ENCODE assay signal across 8 mouse cellular contexts in the genomic region with DNA sequence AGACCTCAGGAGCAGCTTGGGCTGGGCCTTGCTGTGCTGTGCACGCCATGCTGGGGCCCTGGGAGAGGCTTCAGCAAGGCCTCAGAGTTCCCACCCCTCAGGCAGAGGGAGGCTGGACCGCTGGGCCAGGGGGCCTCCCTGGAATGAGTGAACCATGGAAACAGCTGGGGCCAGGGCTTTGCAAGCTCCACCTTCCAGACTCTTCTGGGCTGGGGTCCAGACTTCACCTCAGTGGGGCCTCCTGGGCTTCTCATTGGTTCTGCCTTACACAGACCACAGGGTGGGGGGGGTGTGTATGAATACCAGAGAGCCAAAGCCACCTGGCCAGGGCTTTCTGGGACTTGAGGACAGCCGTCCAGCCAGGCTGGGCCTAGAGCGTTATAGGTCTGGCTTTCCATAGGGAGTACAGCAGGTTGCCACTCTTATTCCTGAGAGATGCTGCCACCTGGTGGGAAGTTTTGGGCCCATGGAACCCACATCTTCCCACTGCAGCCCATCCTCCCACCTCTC. TPM values are rescaled to one million over a fixed set of nuclear protein-coding genes. Genes with fewer than 3 reads are reported as not detected.
DNase-seq lines count a peak whose midpoint lies in the region; ATAC-seq and TF ChIP-seq lines count a peak whose summit lies in the region.

No protein-coding gene starts in this region.

- peak overlapping the region; percentile 39; the same call in 1 of the 2 replicates for H3K4me2 ChIP-seq in heart, embryonic 15.5 days

- intact Hi-C loops in left cerebral cortex, adult 2 months (cut with DNase I), result loop anchor here (1.0 kb wide), 1 partner anchor 193 kb away; no protein-coding TSS in a partner anchor

- H3K9ac ChIP-seq in heart, embryonic 15.5 days, result peak overlapping the region; percentile 50

- 22% methylated on average over 4 of the region's 4 CpGs for WGBS in heart, embryonic 15.5 days

- ATAC-seq in heart, embryonic 15.5 days (replicated peaks; ENCODE audit: insufficient number of reproducible peaks, insufficient read depth, low FRiP score, low read depth), result peak; percentile 78

- no peak for TF ChIP-seq POLR2A in brain, embryonic 14.5 days (IDR thresholded peaks at IDR 0.05; ENCODE audit: borderline replicate concordance, extremely low read depth, insufficient read depth, insufficient read length, poor library complexity, severe bottlenecking)

- DNase-seq in left cerebral cortex, adult 2 months (ENCODE audit: extremely low spot score in 1 of 2, low spot score in 2 of 2), result no peak
- DNase-seq in left cerebral cortex, adult 8-10 months (ENCODE audit: low spot score in 2 of 2), result no peak
- peak; percentile 70 for DNase-seq in brain, embryonic 14.5 days (ENCODE audit: low read depth)
- DNase-seq in kidney, postnatal 10 days, result peak; percentile 84
- DNase-seq in lung, postnatal 36 days, result peak; percentile 55
- peak; percentile 43 for DNase-seq in thymus, postnatal 4 days
- no peak for DNase-seq in urinary bladder, postnatal 10 days (ENCODE audit: low spot score)

- H3K9me3 ChIP-seq in heart, embryonic 15.5 days (replicated peaks), result no peaks in the 10 kb centered on the region

- no peak overlapping the region for H3K27ac ChIP-seq in left cerebral cortex, adult 2 months
- H3K27ac ChIP-seq in heart, embryonic 15.5 days, result peak overlapping the region; percentile 69

- no peaks in the 10 kb centered on the region for H3K36me3 ChIP-seq in heart, embryonic 15.5 days

- no peak overlapping the region for H3K4me3 ChIP-seq in left cerebral cortex, adult 2 months
- peak overlapping the region; percentile 21 for H3K4me3 ChIP-seq in heart, embryonic 15.5 days

- peak; percentile 49 for TF ChIP-seq CTCF in left cerebral cortex, adult 2 months (IDR thresholded peaks at IDR 0.05)
- peak; percentile 53; the same call in 1 of the 2 replicates for TF ChIP-seq CTCF in brain, embryonic 14.5 days (IDR thresholded peaks at IDR 0.05; ENCODE audit: borderline replicate concordance, extremely low read depth, insufficient read depth, insufficient read length)

- H3K4me1 ChIP-seq in heart, embryonic 15.5 days (replicated peaks), result peaks cover 14% of the 10 kb centered on the region

- peaks cover 10% of the 10 kb centered on the region for H3K27me3 ChIP-seq in heart, embryonic 15.5 days

RNA-seq across cellular contexts. Expression of gene Trpm5, which starts 7.3 kb away (rescaled TPM):
- not detected for total RNA-seq in left cerebral cortex, adult 2 months (2021)
- not detected for total RNA-seq in left cerebral cortex, adult 8-10 months (2022)
- polyA plus RNA-seq in brain, embryonic 14.5 days (2012; rRNA removed), result 2.8 and 3.1 TPM in 2 replicates
- 3.8 and 4.7 TPM in 2 replicates for polyA plus RNA-seq in heart, embryonic 15.5 days (2015; fragmentation: Nextera tagmentation; extraction: Ambion mirVana)

RNA-seq across cellular contexts. Expression of gene Tssc4, which starts 18.1 kb away (rescaled TPM):
- total RNA-seq in left cerebral cortex, adult 2 months (2021), result 10 to 100 TPM; 38.0 to 41.5 TPM
- 10 to 100 TPM; 37.0 to 42.1 (median 39.8) TPM for total RNA-seq in left cerebral cortex, adult 8-10 months (2022)
- polyA plus RNA-seq in brain, embryonic 14.5 days (2012; rRNA removed), result 99.9 and 164 TPM in 2 replicates
- 45.7 and 66.2 TPM in 2 replicates for polyA plus RNA-seq in heart, embryonic 15.5 days (2015; fragmentation: Nextera tagmentation; extraction: Ambion mirVana)

RNA-seq across cellular contexts. Expression of gene Kcnq1, which starts 19.0 kb away (rescaled TPM):
- 1 to 10 TPM in 1 of 2 experiments, under 1 TPM in 1; 0.61 to 1.2 TPM for total RNA-seq in left cerebral cortex, adult 2 months (2021)
- 1 to 10 TPM in 2 of 4 experiments, under 1 TPM in 2; 0.21 to 1.1 (median 0.86) TPM for total RNA-seq in left cerebral cortex, adult 8-10 months (2022)
- polyA plus RNA-seq in brain, embryonic 14.5 days (2012; rRNA removed), result 0.95 and 1.2 TPM in 2 replicates
- polyA plus RNA-seq in heart, embryonic 15.5 days (2015; fragmentation: Nextera tagmentation; extraction: Ambion mirVana), result 25.8 and 27.5 TPM in 2 replicates

RNA-seq across cellular contexts. Expression of gene Cd81, which starts 34.6 kb away (rescaled TPM):
- 100 to 1,000 TPM; 380 to 388 TPM for total RNA-seq in left cerebral cortex, adult 2 months (2021)
- total RNA-seq in left cerebral cortex, adult 8-10 months (2022), result 100 to 1,000 TPM; 406 to 526 (median 451) TPM
- polyA plus RNA-seq in brain, embryonic 14.5 days (2012; rRNA removed), result 210 and 278 TPM in 2 replicates
- polyA plus RNA-seq in heart, embryonic 15.5 days (2015; fragmentation: Nextera tagmentation; extraction: Ambion mirVana), result 780 and 813 TPM in 2 replicates

Comparison
In these comparisons a context has a peak if more than half of its experiments do, and no peak if none do; other contexts are left out.
1. DNase-seq: peak in brain, embryonic 14.5 days (single experiment), kidney, postnatal 10 days (single experiment), lung, postnatal 36 days (single experiment) and thymus, postnatal 4 days (single experiment); none in left cerebral cortex, adult 2 months (0 of 2), left cerebral cortex, adult 8-10 months (0 of 2) and urinary bladder, postnatal 10 days (single experiment).